Mouse (Mus musculus): ENCODE results near the gene Fam174b.
A peak's percentile ranks its signal among the peaks of the same experiment; 100 is the strongest.

Fam174b gene

DNA sequence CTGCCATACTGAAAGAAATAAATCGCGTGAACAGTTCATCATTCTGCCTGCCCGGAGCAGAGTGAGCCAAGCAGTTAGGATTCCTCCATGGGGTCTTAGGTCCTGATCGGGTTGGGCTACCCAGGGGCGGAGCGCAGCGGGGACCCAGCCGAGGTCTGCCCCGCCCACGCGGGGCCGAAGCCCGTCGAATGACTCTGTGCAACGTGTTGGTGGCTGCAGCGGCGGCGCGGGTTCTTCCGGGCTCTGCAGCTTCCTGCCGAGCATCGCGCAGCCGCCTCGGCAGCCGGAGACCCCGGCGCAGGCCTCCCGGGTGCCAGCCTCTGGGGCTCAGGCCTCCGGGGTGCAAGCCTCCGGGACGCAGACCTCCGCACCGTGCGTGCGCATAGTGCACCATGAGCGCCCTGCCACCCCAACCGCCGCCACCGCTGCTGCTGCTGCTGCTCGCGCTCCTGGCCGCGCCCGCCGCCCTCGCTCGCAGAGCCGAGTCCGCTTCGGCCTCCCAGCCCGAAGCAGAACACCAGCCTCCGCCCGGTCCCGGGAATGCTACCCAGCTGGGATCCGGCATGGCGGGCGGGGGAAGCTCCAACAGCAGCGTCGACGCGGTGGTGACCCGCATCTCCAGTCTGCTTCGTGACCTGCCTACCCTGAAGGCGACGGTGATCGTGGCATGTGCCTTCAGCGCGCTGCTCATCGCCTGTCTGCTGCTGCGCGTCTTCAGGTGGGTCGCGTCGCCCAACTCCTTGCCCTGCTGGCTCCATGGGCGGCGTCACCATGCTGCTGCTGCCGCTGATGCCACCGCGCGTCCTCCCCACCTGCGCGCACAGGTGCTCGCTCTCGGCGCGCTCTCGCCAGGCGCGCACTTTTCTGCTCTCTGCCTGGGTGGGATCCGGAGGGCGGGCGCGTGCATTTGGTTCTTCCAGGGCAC is at the start of gene Fam174b:
Fam174b (plus strand) TSS at position 192 of the 925 bp plus-strand sequence.
- peak; percentile 56 for DNase-seq (ENCODE audit: low read depth, low spot score)

DNA sequence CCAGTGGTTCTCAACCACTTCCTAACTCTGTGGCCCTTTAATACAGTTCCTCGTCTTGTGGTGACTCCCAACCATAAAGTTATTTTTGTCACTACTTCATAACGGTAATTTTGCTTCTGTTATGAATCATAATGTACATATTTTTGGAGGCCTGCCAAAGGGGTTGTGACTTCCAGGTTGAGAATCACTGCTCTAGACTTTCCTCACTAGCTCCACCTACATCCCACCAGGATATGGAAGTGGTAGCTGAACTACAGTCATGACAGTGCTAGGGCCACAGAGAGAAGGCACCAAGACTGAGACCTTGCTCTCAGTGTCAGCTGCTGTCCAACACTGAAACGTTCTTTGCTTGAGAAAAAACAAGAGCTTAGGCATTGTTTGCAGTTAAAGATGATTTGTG is 43.0 kb upstream of the Fam174b start:
- no peak for DNase-seq (ENCODE audit: low read depth, low spot score)

DNA sequence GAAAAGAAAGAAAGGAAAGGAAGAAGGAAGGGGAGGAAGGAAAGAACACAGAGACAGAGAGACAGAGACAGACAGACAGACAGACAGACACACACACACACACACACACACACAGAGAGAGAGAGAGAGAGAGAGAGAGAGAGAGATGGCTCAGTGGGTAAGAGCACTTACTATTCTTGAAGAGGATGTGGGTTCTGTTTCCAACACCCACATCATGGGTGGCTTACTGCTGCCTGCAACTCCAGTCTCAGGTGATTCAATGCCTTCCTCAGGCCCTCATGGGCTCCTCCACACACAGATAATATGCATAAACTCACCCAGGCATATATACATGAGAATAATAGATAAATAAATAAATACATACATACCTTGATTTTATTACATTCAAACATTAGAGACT is 35.8 kb upstream of the Fam174b start:
- no peak for DNase-seq (ENCODE audit: low read depth, low spot score)

- DNase-seq (ENCODE audit: low read depth, low spot score) = no peak
Observed at GRCm38 (mm10) chr7:73713506-73713905, 26.6 kb upstream of the Fam174b start.

DNA sequence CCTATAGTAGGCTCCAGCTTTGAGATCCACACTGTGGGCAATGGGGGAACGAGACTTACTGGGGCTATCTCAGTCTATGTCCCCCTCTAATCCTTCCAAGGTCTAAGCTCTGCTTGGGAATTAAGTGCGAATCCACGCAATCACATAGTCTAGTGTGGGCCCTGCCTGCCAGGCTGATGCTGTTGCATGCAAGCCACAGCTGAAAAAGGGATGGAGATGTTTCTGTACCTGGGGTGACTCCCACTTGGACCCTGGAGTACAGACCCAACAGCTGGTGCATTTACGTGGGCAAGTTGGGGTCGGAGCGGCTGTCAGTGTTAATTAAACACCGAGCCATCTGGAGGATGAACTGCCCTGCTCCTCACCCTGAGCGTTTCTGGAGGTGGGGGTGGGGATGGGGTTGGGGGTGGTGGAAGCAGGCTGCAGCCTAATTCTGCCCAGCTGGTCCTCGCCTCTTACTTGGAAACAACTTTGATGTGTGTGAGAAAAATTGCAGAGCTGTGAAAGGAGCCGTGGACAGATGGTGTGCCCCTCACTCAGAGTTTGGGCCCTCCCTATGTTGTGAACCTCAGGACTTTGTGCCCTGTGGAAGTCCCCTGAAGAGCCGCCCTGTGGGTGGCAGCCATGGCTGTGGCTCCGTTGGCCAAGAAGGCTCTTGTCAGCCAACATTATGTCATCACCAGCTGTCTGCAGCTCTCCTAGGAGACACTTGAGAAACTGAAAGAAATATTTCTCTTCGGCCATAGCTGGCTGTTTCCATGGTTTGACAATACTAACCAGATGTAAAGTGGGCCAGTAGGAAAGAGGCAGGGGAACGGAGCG is 24.0 kb upstream of the Fam174b start:
- no peak for DNase-seq (ENCODE audit: low read depth, low spot score)

- no peak for DNase-seq (ENCODE audit: low read depth, low spot score)
Observed at GRCm38 (mm10) chr7:73716841-73717240, 23.3 kb upstream of the Fam174b start.

GRCm38 (mm10) chr7:73718031-73718430 is 22.1 kb upstream of the Fam174b start:
- no peak for DNase-seq (ENCODE audit: low read depth, low spot score)

DNA sequence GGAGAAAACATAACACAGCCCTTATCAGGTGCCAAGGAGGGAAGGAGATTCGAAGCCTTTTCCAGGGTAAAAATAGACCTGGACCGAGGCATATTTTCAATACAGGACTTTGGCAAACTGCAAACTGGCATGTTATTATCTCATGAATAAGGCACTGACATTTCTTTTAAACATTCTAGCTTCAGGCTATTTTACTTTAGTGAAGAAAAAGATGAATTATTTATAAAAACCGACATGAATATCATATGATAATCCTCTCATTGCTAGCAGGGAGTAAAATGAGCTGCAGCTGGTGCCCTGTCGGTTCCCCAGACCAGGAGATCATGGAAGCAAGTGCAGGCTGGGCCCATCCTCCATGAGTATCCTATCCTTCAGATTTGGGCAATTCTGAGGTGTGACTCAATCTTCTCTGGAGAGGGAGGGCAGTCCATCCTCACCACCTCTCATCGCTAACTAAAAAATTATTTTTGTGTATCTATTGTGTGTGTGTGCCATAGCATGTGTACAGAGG is 21.6 kb upstream of the Fam174b start:
- DNase-seq (ENCODE audit: low read depth, low spot score) = no peak

- DNase-seq (ENCODE audit: low read depth, low spot score) = no peak
Observed at GRCm38 (mm10) chr7:73721046-73721445, 19.1 kb upstream of the Fam174b start.

GRCm38 (mm10) chr7:73721764-73722163 is 18.3 kb upstream of the Fam174b start:
- no peak for DNase-seq (ENCODE audit: low read depth, low spot score)

GRCm38 (mm10) chr7:73729913-73730312 is 10.2 kb upstream of the Fam174b start:
- no peak for DNase-seq (ENCODE audit: low read depth, low spot score)

- DNase-seq (ENCODE audit: low read depth, low spot score) = no peak
Observed at GRCm38 (mm10) chr7:73730430-73731022, 9.6 kb upstream of the Fam174b start.

GRCm38 (mm10) chr7:73736046-73736445 is 4.1 kb upstream of the Fam174b start:
- DNase-seq (ENCODE audit: low read depth, low spot score) = peak; percentile 39

DNA sequence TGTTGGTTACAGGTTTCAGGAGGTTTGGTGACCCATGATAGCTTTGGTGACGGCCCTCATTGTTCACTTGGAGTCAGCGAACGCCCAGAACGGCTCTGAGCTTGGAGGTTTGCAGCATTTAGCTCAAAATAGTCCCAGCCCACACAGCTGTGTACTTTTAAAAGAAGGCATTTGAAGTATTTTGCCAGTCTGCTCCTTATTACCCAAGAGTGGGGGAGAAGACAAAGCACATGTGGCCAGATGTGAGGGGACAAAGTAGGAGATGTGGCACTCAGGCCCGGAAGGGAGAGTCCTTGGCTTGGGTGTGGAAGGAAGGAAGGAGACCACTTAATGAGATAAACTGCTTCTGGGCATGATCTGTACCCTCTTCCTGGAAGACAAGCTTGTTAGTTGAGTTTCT is 1.3 kb downstream of the Fam174b start:
- DNase-seq (ENCODE audit: low read depth, low spot score) = no peak

- no peak for DNase-seq (ENCODE audit: low read depth, low spot score)
Observed at GRCm38 (mm10) chr7:73741841-73742240, 1.7 kb downstream of the Fam174b start.

GRCm38 (mm10) chr7:73743144-73743543 is 3.0 kb downstream of the Fam174b start:
- DNase-seq (ENCODE audit: low read depth, low spot score) = no peak

GRCm38 (mm10) chr7:73743831-73744370 is 3.8 kb downstream of the Fam174b start:
- DNase-seq (ENCODE audit: low read depth, low spot score) = no peak

- no peak for DNase-seq (ENCODE audit: low read depth, low spot score)
Observed at GRCm38 (mm10) chr7:73745903-73746302, 5.8 kb downstream of the Fam174b start.

GRCm38 (mm10) chr7:73746836-73747235 is 6.7 kb downstream of the Fam174b start:
- no peak for DNase-seq (ENCODE audit: low read depth, low spot score)

DNA sequence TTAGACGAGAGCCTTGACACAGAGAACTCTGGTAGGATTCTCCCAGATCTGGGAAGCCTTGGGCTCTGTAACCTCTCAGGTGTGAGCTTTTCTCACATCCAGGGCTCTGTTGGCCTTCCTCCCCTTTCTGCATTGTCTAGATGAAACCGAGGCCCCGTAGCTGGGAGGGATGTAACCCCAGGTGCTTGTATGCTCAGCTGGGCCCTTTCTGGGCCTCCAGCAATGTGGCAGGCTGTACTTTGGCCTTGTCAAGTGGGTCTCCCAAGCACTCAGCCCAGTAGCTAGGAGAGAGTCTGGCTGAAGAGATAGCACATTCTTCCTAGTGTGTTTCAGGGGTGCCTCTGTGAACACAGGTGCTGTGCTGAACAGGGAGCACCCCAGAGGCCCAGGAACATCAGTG is 7.4 kb downstream of the Fam174b start:
- no peak for DNase-seq (ENCODE audit: low read depth, low spot score)

GRCm38 (mm10) chr7:73748437-73749108 is 8.5 kb downstream of the Fam174b start:
- no peak for DNase-seq (ENCODE audit: low read depth, low spot score)
